Mouse (Mus musculus): ENCODE results near the gene C2cd2. TPM values are rescaled to one million over a fixed set of nuclear protein-coding genes. Genes with fewer than 3 reads are reported as not detected.

Gene C2cd2
- polyA plus RNA-seq (2012; rRNA removed), result 16.9 and 44.0 TPM in 2 replicates

GRCm38 (mm10) chr16:97962151-97962948 lies at the start of gene C2cd2, which contains the start of gene Zbtb21:
Gene C2cd2, minus strand, starts transcription at chr16:97962598.
Gene Zbtb21, minus strand, starts transcription at chr16:97962622.

GRCm38 (mm10) chr16:97996616-97997382 lies 34.4 kb upstream of the C2cd2 start, which contains the start of gene B230307C23Rik:
Gene B230307C23Rik, plus strand, starts transcription at chr16:97997315.

DNA sequence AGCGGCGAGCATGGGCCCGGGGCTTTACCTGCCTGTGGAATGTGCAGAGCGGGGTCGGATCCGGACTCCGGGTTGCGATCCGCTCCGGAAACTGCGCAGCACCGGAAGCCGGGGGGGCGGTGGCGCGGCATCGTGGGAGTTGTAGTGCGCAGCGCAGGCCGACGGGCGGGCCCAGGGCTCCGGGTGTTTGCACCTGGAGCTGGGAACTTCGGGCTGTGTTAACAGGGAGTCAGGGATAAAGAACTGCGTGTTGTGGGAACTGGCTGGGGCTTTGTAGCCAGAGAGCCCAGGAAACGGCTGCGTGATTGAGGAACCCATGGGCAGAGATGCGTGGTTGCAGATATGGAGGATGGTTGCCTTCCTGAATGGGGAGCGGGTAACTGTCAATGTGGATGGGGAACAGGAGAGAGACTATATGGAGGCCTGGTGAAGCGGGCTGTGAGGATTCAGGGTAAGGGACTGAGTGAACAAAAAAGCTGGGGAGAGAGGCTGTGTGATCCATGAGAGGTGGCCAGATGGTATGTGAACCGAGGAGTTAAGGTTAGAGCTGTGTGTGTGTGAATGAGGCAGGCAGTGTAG lies 110.6 kb downstream of the C2cd2 start, which contains the start of gene Prdm15:
Prdm15 (minus strand) TSS at position 110 of the 579 bp plus-strand sequence.

Other genes with a start within 250 kb of the C2cd2 start
- 8.2 and 8.9 TPM in 2 replicates for gene Ripk4, start 198.8 kb downstream of the C2cd2 start, polyA plus RNA-seq (2012; rRNA removed)
- gene Prdm15, start 110.7 kb downstream of the C2cd2 start, polyA plus RNA-seq (2012; rRNA removed), result 2.7 TPM in 2 replicates
- 3.9 and 6.2 TPM in 2 replicates for gene Zbtb21, start within 50 bp of the C2cd2 start, polyA plus RNA-seq (2012; rRNA removed)
- 1.1 and 1.6 TPM in 2 replicates for gene B230307C23Rik, start 34.7 kb upstream of the C2cd2 start, polyA plus RNA-seq (2012; rRNA removed)
- gene A630089N07Rik, start 119.9 kb upstream of the C2cd2 start, polyA plus RNA-seq (2012; rRNA removed), result 0.03 and 0.12 TPM in 2 replicates

Data from stomach, adult 2 months (tissue).